Mouse (Mus musculus) cerebral cortex, adult 2 months (tissue): ENCODE results near the gene Wdr24.

Experiments used
- WGBS: fragments of 180-500 bp; shearing (Covaris S2); methylation state at CpG from one replicate; pipeline ENCODE4 v1.1.7; 2018; 5-methylcytosine and 5-hydroxymethylcytosine counted together

Wdr24 gene

GRCm38 (mm10) chr17:25807452-25807851, 16.0 kb upstream of the Wdr24 start:
- 21% methylated on average over 2 of the region's 2 CpGs for WGBS

- 34% methylated on average over 5 of the region's 5 CpGs for WGBS
These were observed 15.4 kb upstream of the Wdr24 start for GRCm38 (mm10) chr17:25808028-25808427.

GRCm38 (mm10) chr17:25808789-25809605, 14.4 kb upstream of the Wdr24 start, which contains the start of gene Fbxl16:
Fbxl16 (plus strand) TSS chr17:25809085.
- WGBS, result under 1% methylated on average over 98 of the region's 100 CpGs

- WGBS, result 10% methylated on average over 25 of the region's 25 CpGs
These were observed 13.7 kb upstream of the Wdr24 start for GRCm38 (mm10) chr17:25809606-25810340.

- 40% methylated on average over 4 of the region's 4 CpGs for WGBS
These were observed 12.5 kb upstream of the Wdr24 start for GRCm38 (mm10) chr17:25810890-25811289.

- under 1% methylated on average over 20 of the region's 20 CpGs for WGBS
These were observed 10.0 kb upstream of the Wdr24 start for GRCm38 (mm10) chr17:25813471-25813870.

GRCm38 (mm10) chr17:25817662-25818061, 5.8 kb upstream of the Wdr24 start:
- 66% methylated on average over 11 of the region's 11 CpGs for WGBS

- 19% methylated on average over 46 of the region's 46 CpGs for WGBS
These were observed 4.3 kb upstream of the Wdr24 start for GRCm38 (mm10) chr17:25818851-25819780.

- 70% methylated on average over 16 of the region's 17 CpGs for WGBS
These were observed 1.1 kb downstream of the Wdr24 start for GRCm38 (mm10) chr17:25824362-25825142.

- 88% methylated on average over 6 of the region's 6 CpGs for WGBS
These were observed 1.9 kb downstream of the Wdr24 start for GRCm38 (mm10) chr17:25825311-25825710.

GRCm38 (mm10) chr17:25825984-25826570, 2.6 kb downstream of the Wdr24 start:
- WGBS, result 93% methylated on average over 27 of the region's 27 CpGs

GRCm38 (mm10) chr17:25827011-25827410, 3.6 kb downstream of the Wdr24 start:
- 97% methylated on average over 13 of the region's 13 CpGs for WGBS

- WGBS, result 87% methylated on average over 22 of the region's 22 CpGs
These were observed 4.3 kb downstream of the Wdr24 start for GRCm38 (mm10) chr17:25827546-25828222.

- whole genome bisulfite sequencing, result 77% methylated on average over 8 of the region's 8 CpGs
These were observed 4.8 kb downstream of the Wdr24 start for GRCm38 (mm10) chr17:25828223-25828594.

GRCm38 (mm10) chr17:25828712-25829557, 5.5 kb downstream of the Wdr24 start, which contains the start of gene Jmjd8:
Jmjd8 (plus strand) TSS chr17:25828867.
- WGBS, result under 1% methylated on average over 32 of the region's 32 CpGs

GRCm38 (mm10) chr17:25829558-25830017, 6.2 kb downstream of the Wdr24 start:
- WGBS, result 21% methylated on average over 8 of the region's 8 CpGs

- WGBS, result 68% methylated on average over 4 of the region's 4 CpGs
These were observed 6.8 kb downstream of the Wdr24 start for GRCm38 (mm10) chr17:25830200-25830753.

GRCm38 (mm10) chr17:25830806-25831431, 7.5 kb downstream of the Wdr24 start:
- 83% methylated on average over 14 of the region's 14 CpGs for WGBS
